Mouse (Mus musculus): ENCODE data around the gene Tmem39b.

GRCm38 (mm10) chr4:129709486-129710129 lies 13.0 kb upstream of the Tmem39b start:
- TF ChIP-seq CTCF (IDR thresholded peaks at IDR 0.05; ENCODE audit: borderline replicate concordance, insufficient read depth, low read length) (no peak), POLR2A (IDR thresholded peaks at IDR 0.05; ENCODE audit: low read depth, low read length) (no peak)

All from embryonic fibroblast, embryonic 13.5 days (primary cell).